ENCODE assay signal across 24 mouse cellular contexts in genomic region chr10:63004556-63004955, GRCm38 (mm10). TPM values are rescaled to one million over a fixed set of nuclear protein-coding genes. Genes with fewer than 3 reads are reported as not detected.
"Had no signal": no experiment of that assay in that cellular context is flagged by ENCODE, and none has a peak within 500 bp of the region (broad histone marks: within the 10 kb centered on the region; RNA-seq: fewer than 3 reads in every experiment).

No protein-coding gene starts in this region.

- ATAC-seq: liver, postnatal 0 days; lung, postnatal 0 days; midbrain, embryonic 13.5 days; midbrain, embryonic 16.5 days had no signal

- H3K27me3 ChIP-seq: kidney, embryonic 15.5 days; limb, embryonic 12.5 days; limb, embryonic 15.5 days; midbrain, embryonic 13.5 days; neural tube, embryonic 13.5 days had no signal

- H3K9ac ChIP-seq: kidney, embryonic 15.5 days; limb, embryonic 12.5 days; limb, embryonic 15.5 days; liver, embryonic 14.5 days; liver, postnatal 0 days; lung, embryonic 14.5 days; midbrain, embryonic 13.5 days; neural tube, embryonic 13.5 days had no signal

- DNase-seq: kidney, adult 11 months; kidney, adult 8-10 months; kidney, postnatal 10 days; kidney, postnatal 4 days; left cerebral cortex, postnatal 4 days; liver, postnatal 0 days; lung, embryonic 14.5 days; retina, postnatal 1 day; thymus, adult 18-20 months; thymus, postnatal 36 days had no signal

- H3K4me2 ChIP-seq: kidney, embryonic 15.5 days; limb, embryonic 12.5 days; limb, embryonic 15.5 days; liver, embryonic 11.5 days; lung, embryonic 14.5 days; midbrain, embryonic 13.5 days; neural tube, embryonic 13.5 days had no signal

- H3K4me1 ChIP-seq: limb, embryonic 12.5 days; limb, embryonic 15.5 days; midbrain, embryonic 13.5 days; neural tube, embryonic 13.5 days had no signal

- H3K27ac ChIP-seq: kidney, embryonic 15.5 days; limb, embryonic 12.5 days; limb, embryonic 15.5 days; liver, embryonic 14.5 days; macrophage; midbrain, embryonic 13.5 days; neural tube, embryonic 13.5 days had no signal

- H3K9me3 ChIP-seq: kidney, embryonic 15.5 days; limb, embryonic 12.5 days; limb, embryonic 15.5 days; midbrain, embryonic 13.5 days; neural tube, embryonic 13.5 days had no signal

- H3K4me3 ChIP-seq: kidney, embryonic 15.5 days; left cerebral cortex, adult 2 months; limb, embryonic 12.5 days; limb, embryonic 15.5 days; midbrain, embryonic 13.5 days; myocyte; neural tube, embryonic 13.5 days had no signal

RNA-seq across cellular contexts. Expression of gene Pbld2, which starts 19.6 kb away (rescaled TPM):
- total RNA-seq: megakaryocyte, adult 5-6 weeks; monocyte, adult 5-6 weeks had no signal

RNA-seq across cellular contexts. Expression of gene Pbld1, which starts 55.4 kb away (rescaled TPM):
- polyA plus RNA-seq: macrophage had no signal
